Mouse (Mus musculus): ENCODE measurements around the gene C530008M17Rik. TPM values are rescaled to one million over a fixed set of nuclear protein-coding genes. Genes with fewer than 3 reads are reported as not detected.
A peak's percentile ranks its signal among the peaks of the same experiment; 100 is the strongest.

C530008M17Rik gene
- total RNA-seq, 1 experiment from 2014 or later = 10.1 TPM

- no peak for ATAC-seq (replicated peaks; ENCODE audit: low read depth, poor library complexity, severe bottlenecking)
These were observed 106.9 kb downstream of the C530008M17Rik start for GRCm38 (mm10) chr5:76763148-76763701.

- ATAC-seq (replicated peaks; ENCODE audit: low read depth, poor library complexity, severe bottlenecking) = no peak
These were observed 107.4 kb downstream of the C530008M17Rik start for GRCm38 (mm10) chr5:76763731-76764130.

GRCm38 (mm10) chr5:76769014-76769413 is 112.7 kb downstream of the C530008M17Rik start:
- no peak for ATAC-seq (replicated peaks; ENCODE audit: low read depth, poor library complexity, severe bottlenecking)

- ATAC-seq (replicated peaks; ENCODE audit: low read depth, poor library complexity, severe bottlenecking) = no peak
These were observed 113.3 kb downstream of the C530008M17Rik start for GRCm38 (mm10) chr5:76769572-76769971.

- ATAC-seq (replicated peaks; ENCODE audit: low read depth, poor library complexity, severe bottlenecking) = peak; percentile 45; the same call in 1 of the 2 replicates
These were observed 115.1 kb downstream of the C530008M17Rik start for GRCm38 (mm10) chr5:76771371-76771770.

- ATAC-seq (replicated peaks; ENCODE audit: low read depth, poor library complexity, severe bottlenecking) = no peak
These were observed 116.5 kb downstream of the C530008M17Rik start for GRCm38 (mm10) chr5:76772831-76773230.

- ATAC-seq (replicated peaks; ENCODE audit: low read depth, poor library complexity, severe bottlenecking) = no peak
These were observed 117.3 kb downstream of the C530008M17Rik start for GRCm38 (mm10) chr5:76773492-76774158.

GRCm38 (mm10) chr5:76779094-76779615 is 122.8 kb downstream of the C530008M17Rik start:
- peak; percentile 96 for ATAC-seq (replicated peaks; ENCODE audit: low read depth, poor library complexity, severe bottlenecking)

- no peak for ATAC-seq (replicated peaks; ENCODE audit: low read depth, poor library complexity, severe bottlenecking)
These were observed 125.6 kb downstream of the C530008M17Rik start for GRCm38 (mm10) chr5:76781943-76782342.

- no peak for ATAC-seq (replicated peaks; ENCODE audit: low read depth, poor library complexity, severe bottlenecking)
These were observed 126.2 kb downstream of the C530008M17Rik start for GRCm38 (mm10) chr5:76782414-76783103.

GRCm38 (mm10) chr5:76783104-76783441 is 126.8 kb downstream of the C530008M17Rik start:
- no peak for ATAC-seq (replicated peaks; ENCODE audit: low read depth, poor library complexity, severe bottlenecking)

GRCm38 (mm10) chr5:76784151-76784723 is 127.9 kb downstream of the C530008M17Rik start:
- peak; percentile 55 for ATAC-seq (replicated peaks; ENCODE audit: low read depth, poor library complexity, severe bottlenecking)

- no peak for ATAC-seq (replicated peaks; ENCODE audit: low read depth, poor library complexity, severe bottlenecking)
These were observed 128.7 kb downstream of the C530008M17Rik start for GRCm38 (mm10) chr5:76785013-76785412.

- no peak for ATAC-seq (replicated peaks; ENCODE audit: low read depth, poor library complexity, severe bottlenecking)
These were observed 133.6 kb downstream of the C530008M17Rik start for GRCm38 (mm10) chr5:76789881-76790280.

GRCm38 (mm10) chr5:76791280-76791679 is 135.0 kb downstream of the C530008M17Rik start:
- ATAC-seq (replicated peaks; ENCODE audit: low read depth, poor library complexity, severe bottlenecking) = no peak; the same call in 1 of the 2 replicates

GRCm38 (mm10) chr5:76792720-76793119 is 136.4 kb downstream of the C530008M17Rik start:
- no peak for ATAC-seq (replicated peaks; ENCODE audit: low read depth, poor library complexity, severe bottlenecking)

GRCm38 (mm10) chr5:76798043-76798442 is 141.7 kb downstream of the C530008M17Rik start:
- no peak for ATAC-seq (replicated peaks; ENCODE audit: low read depth, poor library complexity, severe bottlenecking)

- ATAC-seq (replicated peaks; ENCODE audit: low read depth, poor library complexity, severe bottlenecking) = no peak
These were observed 143.2 kb downstream of the C530008M17Rik start for GRCm38 (mm10) chr5:76799471-76799870.

- no peak for ATAC-seq (replicated peaks; ENCODE audit: low read depth, poor library complexity, severe bottlenecking)
These were observed 152.7 kb downstream of the C530008M17Rik start for GRCm38 (mm10) chr5:76809031-76809430.

GRCm38 (mm10) chr5:76815035-76815434 is 158.7 kb downstream of the C530008M17Rik start:
- ATAC-seq (replicated peaks; ENCODE audit: low read depth, poor library complexity, severe bottlenecking) = no peak
